ENCODE assay signal across 23 mouse cellular contexts in genomic region chr10:17590195-17590594, GRCm38 (mm10).
DNase-seq lines count a peak whose midpoint lies in the region; ATAC-seq and TF ChIP-seq lines count a peak whose summit lies in the region.
"Had no signal": no experiment of that assay in that cellular context is flagged by ENCODE, and none has a peak within 500 bp of the region (broad histone marks: within the 10 kb centered on the region; RNA-seq: fewer than 3 reads in every experiment).

No protein-coding gene starts in this region.

- no peak for DNase-seq in stomach, postnatal 0 days (ENCODE audit: low spot score)
- DNase-seq in liver, embryonic 14.5 days (ENCODE audit: low read depth in 3 of 3, low spot score in 3 of 3) = peak; percentile 71 to 80 (median 77)
- peak; percentile 31 for DNase-seq in yolk sac, embryonic 10.5 days (ENCODE audit: low spot score)
- DNase-seq in ovary, postnatal 36 days (ENCODE audit: low spot score) = no peak
- DNase-seq in layer of hippocampus, postnatal 36 days = no peak
- DNase-seq: adrenal gland, postnatal 25 days; cerebellum, adult 18-20 months; cerebellum, postnatal 25 days; gastrocnemius, postnatal 25 days; heart, postnatal 14 days; kidney, adult 11 months; kidney, postnatal 14 days; left cerebral cortex, postnatal 4 days; lung, postnatal 10 days; right cerebral cortex, postnatal 4 days; thymus, postnatal 25 days had no signal

- no peaks in the 10 kb centered on the region for H3K9me3 ChIP-seq in stomach, embryonic 14.5 days (ENCODE audit: control insufficient read depth, low read depth, low read length)
- no peaks in the 10 kb centered on the region for H3K9me3 ChIP-seq in stomach, postnatal 0 days (ENCODE audit: control insufficient read depth, low read length)
- no peaks in the 10 kb centered on the region for H3K9me3 ChIP-seq in liver, embryonic 14.5 days (ENCODE audit: control insufficient read depth, low read length)
- no peaks in the 10 kb centered on the region for H3K9me3 ChIP-seq in kidney, embryonic 15.5 days (replicated peaks)
- H3K9me3 ChIP-seq: embryonic facial prominence, embryonic 10.5 days; forebrain, embryonic 12.5 days; hindbrain, embryonic 15.5 days had no signal

- TF ChIP-seq EP300 in stomach, postnatal 0 days (optimal IDR thresholded peaks at IDR 0.05) = no peak
- TF ChIP-seq EP300 in liver, embryonic 14.5 days (IDR thresholded peaks at IDR 0.05; ENCODE audit: low read depth) = peak; percentile 96

- H3K4me1 ChIP-seq in stomach, embryonic 14.5 days (ENCODE audit: control insufficient read depth, insufficient read depth, low read length) = no peaks in the 10 kb centered on the region
- no peaks in the 10 kb centered on the region for H3K4me1 ChIP-seq in stomach, postnatal 0 days (replicated peaks; ENCODE audit: control insufficient read depth, insufficient read depth)
- peaks cover 37 to 49% of the 10 kb centered on the region in 2 experiments for H3K4me1 ChIP-seq in liver, embryonic 14.5 days (replicated peaks; ENCODE audit: control insufficient read depth in 2 of 2, insufficient read depth in 2 of 2, low read length in 1 of 2)
- H3K4me1 ChIP-seq in kidney, embryonic 15.5 days = no peaks in the 10 kb centered on the region
- H3K4me1 ChIP-seq: embryonic facial prominence, embryonic 10.5 days; forebrain, embryonic 12.5 days; hindbrain, embryonic 15.5 days had no signal

- 75% methylated on average over 1 of the region's 1 CpGs for WGBS in stomach, embryonic 14.5 days
- WGBS in stomach, postnatal 0 days = 85% methylated on average over 1 of the region's 1 CpGs
- WGBS in liver, embryonic 14.5 days (ENCODE audit: insufficient replicate concordance) = 13% methylated on average over 1 of the region's 1 CpGs
- 86% methylated on average over 1 of the region's 1 CpGs for WGBS in kidney, embryonic 15.5 days

- peak; percentile 61; the same call in 1 of the 2 replicates for ATAC-seq in stomach, embryonic 14.5 days (ENCODE audit: insufficient number of reproducible peaks, insufficient read depth, low FRiP score, low read depth)
- ATAC-seq in stomach, postnatal 0 days (ENCODE audit: low FRiP score, low TSS enrichment) = no peak
- peak; percentile 72 for ATAC-seq in common myeloid progenitor, adult 5-6 weeks (replicated peaks; ENCODE audit: low read depth, poor library complexity, severe bottlenecking)
- ATAC-seq in liver, embryonic 14.5 days (ENCODE audit: insufficient read depth) = peak; percentile 98
- no peak for ATAC-seq in kidney, embryonic 15.5 days (replicated peaks; ENCODE audit: low FRiP score)

- H3K9ac ChIP-seq in stomach, embryonic 14.5 days (replicated peaks; ENCODE audit: low read depth, low read length) = no peak overlapping the region
- H3K9ac ChIP-seq in stomach, postnatal 0 days (ENCODE audit: low read length) = no peak overlapping the region
- no peak overlapping the region for H3K9ac ChIP-seq in liver, embryonic 14.5 days (replicated peaks)
- H3K9ac ChIP-seq in kidney, embryonic 15.5 days = no peak overlapping the region
- H3K9ac ChIP-seq: forebrain, embryonic 12.5 days; hindbrain, embryonic 15.5 days had no signal

- H3K27me3 ChIP-seq in stomach, embryonic 14.5 days (ENCODE audit: control insufficient read depth, insufficient read depth, low read length) = no peaks in the 10 kb centered on the region
- H3K27me3 ChIP-seq in stomach, postnatal 0 days (ENCODE audit: control insufficient read depth, insufficient read depth, low read length) = no peaks in the 10 kb centered on the region
- H3K27me3 ChIP-seq in liver, embryonic 14.5 days (ENCODE audit: control insufficient read depth, insufficient read depth, low read length) = no peaks in the 10 kb centered on the region
- H3K27me3 ChIP-seq in kidney, embryonic 15.5 days = no peaks in the 10 kb centered on the region
- H3K27me3 ChIP-seq: forebrain, embryonic 12.5 days; hindbrain, embryonic 15.5 days had no signal

- H3K27ac ChIP-seq in stomach, embryonic 14.5 days (ENCODE audit: low read length) = no peak overlapping the region
- H3K27ac ChIP-seq in stomach, postnatal 0 days (replicated peaks) = no peak overlapping the region
- H3K27ac ChIP-seq in liver, embryonic 14.5 days = peak overlapping the region; percentile 82
- no peak overlapping the region for H3K27ac ChIP-seq in kidney, embryonic 15.5 days
- H3K27ac ChIP-seq: embryonic facial prominence, embryonic 10.5 days; forebrain, embryonic 12.5 days; hindbrain, embryonic 15.5 days; layer of hippocampus, adult 2 months had no signal

- H3K4me2 ChIP-seq in stomach, embryonic 14.5 days (replicated peaks; ENCODE audit: low read depth, low read length) = no peak overlapping the region
- no peak overlapping the region for H3K4me2 ChIP-seq in stomach, postnatal 0 days (replicated peaks; ENCODE audit: low read depth)
- H3K4me2 ChIP-seq in liver, embryonic 14.5 days (ENCODE audit: low read depth) = peak overlapping the region; percentile 13
- no peak overlapping the region for H3K4me2 ChIP-seq in kidney, embryonic 15.5 days
- H3K4me2 ChIP-seq: forebrain, embryonic 12.5 days; hindbrain, embryonic 15.5 days had no signal

- no peaks in the 10 kb centered on the region for H3K36me3 ChIP-seq in stomach, embryonic 14.5 days (ENCODE audit: control insufficient read depth, insufficient read depth, low read length)
- H3K36me3 ChIP-seq in stomach, postnatal 0 days (ENCODE audit: control insufficient read depth, insufficient read depth, low read length) = no peaks in the 10 kb centered on the region
- no peaks in the 10 kb centered on the region for H3K36me3 ChIP-seq in liver, embryonic 14.5 days (replicated peaks; ENCODE audit: control insufficient read depth, insufficient read depth, low read depth)
- no peaks in the 10 kb centered on the region for H3K36me3 ChIP-seq in kidney, embryonic 15.5 days
- H3K36me3 ChIP-seq: embryonic facial prominence, embryonic 10.5 days; forebrain, embryonic 12.5 days; hindbrain, embryonic 15.5 days had no signal

- no peak overlapping the region for H3K4me3 ChIP-seq in stomach, embryonic 14.5 days (ENCODE audit: low read depth, low read length)
- H3K4me3 ChIP-seq in stomach, postnatal 0 days (ENCODE audit: low read depth, low read length) = no peak overlapping the region
- H3K4me3 ChIP-seq in liver, embryonic 14.5 days (ENCODE audit: insufficient read depth in 1 of 2, low read depth in 2 of 2, low read length in 2 of 2) = no peak overlapping the region
- H3K4me3 ChIP-seq in kidney, embryonic 15.5 days (replicated peaks) = no peak overlapping the region
- H3K4me3 ChIP-seq: embryonic facial prominence, embryonic 10.5 days; forebrain, embryonic 12.5 days; hindbrain, embryonic 15.5 days; layer of hippocampus, adult 2 months had no signal

- no peak for TF ChIP-seq CTCF in stomach, postnatal 0 days (IDR thresholded peaks at IDR 0.05; ENCODE audit: low read depth)
- 0 out of 2 replicates have a peak, but pooled peaks have one; percentile 5 for TF ChIP-seq CTCF in liver, embryonic 14.5 days (IDR thresholded peaks at IDR 0.05; ENCODE audit: low read depth)

Comparison
In these comparisons a context has a peak if more than half of its experiments do, and no peak if none do; other contexts are left out.
1. ATAC-seq: peak in stomach, embryonic 14.5 days (single experiment), common myeloid progenitor, adult 5-6 weeks (single experiment) and liver, embryonic 14.5 days (single experiment); none in stomach, postnatal 0 days (single experiment) and kidney, embryonic 15.5 days (single experiment).
2. DNase-seq: peak in liver, embryonic 14.5 days (3 of 3) and yolk sac, embryonic 10.5 days (single experiment); none in stomach, postnatal 0 days (single experiment), ovary, postnatal 36 days (single experiment) and layer of hippocampus, postnatal 36 days (0 of 2).